In the genomic region with DNA sequence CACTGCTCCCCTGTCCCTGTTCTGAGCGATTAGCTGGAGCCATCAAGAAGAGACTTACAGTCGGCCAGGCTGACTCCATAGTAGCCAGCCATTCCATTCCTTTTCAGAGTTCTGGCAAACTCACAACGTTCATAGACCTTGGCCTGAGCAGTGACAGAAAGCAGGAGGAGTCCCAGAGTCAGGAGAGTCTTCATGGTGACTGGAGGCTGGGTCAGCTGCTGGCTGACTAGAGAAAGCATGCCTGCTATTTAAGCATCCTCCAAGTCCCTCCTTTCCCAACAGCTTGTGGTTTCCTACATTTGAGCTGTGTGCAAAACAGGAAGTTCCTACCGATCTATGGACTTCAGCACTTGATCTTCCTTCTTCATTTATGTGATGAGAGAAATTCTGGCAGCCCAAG, we compare ENCODE assay signal across 7 mouse cellular contexts. TPM values are rescaled to one million over a fixed set of nuclear protein-coding genes. Genes with fewer than 3 reads are reported as not detected.
DNase-seq lines count a peak whose midpoint lies in the region; ATAC-seq lines count a peak whose summit lies in the region.

TSS of gene Lyz2 (minus strand) at position 273 of the 400 bp plus-strand sequence.

- DNase-seq in 3134 (ENCODE audit: extremely low read depth, insufficient read length, low spot score) = peak; percentile 39
- DNase-seq in Muller cell, postnatal 12 days (ENCODE audit: inconsistent ontology term) = peak; percentile 40
- DNase-seq in forebrain, embryonic 14.5 days (ENCODE audit: low spot score) = no peak
- DNase-seq in heart, postnatal 25 days (ENCODE audit: low spot score) = no peak
- DNase-seq in layer of hippocampus, postnatal 36 days = no peak
- no peak for DNase-seq in midbrain, embryonic 14.5 days
- DNase-seq in spleen, postnatal 14 days (ENCODE audit: low spot score in 2 of 2) = no peak

- H3K9me3 ChIP-seq in forebrain, embryonic 14.5 days (replicated peaks; ENCODE audit: control insufficient read depth, low read length) = no peaks in the 10 kb centered on the region
- no peaks in the 10 kb centered on the region for H3K9me3 ChIP-seq in midbrain, embryonic 14.5 days (ENCODE audit: control insufficient read depth, low read length)

- 66% methylated on average over 4 of the region's 4 CpGs for WGBS in forebrain, embryonic 14.5 days
- 65% methylated on average over 4 of the region's 4 CpGs for WGBS in midbrain, embryonic 14.5 days

- ATAC-seq in forebrain, embryonic 14.5 days = no peak
- ATAC-seq in midbrain, embryonic 14.5 days (ENCODE audit: low FRiP score, low TSS enrichment) = no peak

- H3K4me3 ChIP-seq in forebrain, embryonic 14.5 days (ENCODE audit: low read depth, low read length) = no peak within 1 kb of the TSS
- no peak within 1 kb of the TSS for H3K4me3 ChIP-seq in midbrain, embryonic 14.5 days (replicated peaks; ENCODE audit: low read depth, low read length)

- no peaks in the 10 kb centered on the region for H3K4me1 ChIP-seq in forebrain, embryonic 14.5 days (ENCODE audit: control insufficient read depth, insufficient read depth, low read length)
- H3K4me1 ChIP-seq in midbrain, embryonic 14.5 days (ENCODE audit: control insufficient read depth, insufficient read depth, low read length) = no peaks in the 10 kb centered on the region

- no peak within 1 kb of the TSS for H3K4me2 ChIP-seq in forebrain, embryonic 14.5 days (ENCODE audit: low read length)
- H3K4me2 ChIP-seq in midbrain, embryonic 14.5 days (ENCODE audit: low read length) = no peak within 1 kb of the TSS

- no peaks in the 10 kb centered on the region for H3K36me3 ChIP-seq in forebrain, embryonic 14.5 days (ENCODE audit: control insufficient read depth, insufficient read depth, low read length)
- H3K36me3 ChIP-seq in midbrain, embryonic 14.5 days (ENCODE audit: control insufficient read depth, insufficient read depth, low read length) = no peaks in the 10 kb centered on the region

- H3K27me3 ChIP-seq in forebrain, embryonic 14.5 days (replicated peaks; ENCODE audit: control insufficient read depth, insufficient read depth, low read length) = no peaks in the 10 kb centered on the region
- H3K27me3 ChIP-seq in midbrain, embryonic 14.5 days (ENCODE audit: control insufficient read depth, insufficient read depth, low read length) = no peaks in the 10 kb centered on the region

- intact Hi-C loops in heart, postnatal 25 days (cut with DNase I) = no loop called here

- H3K27ac ChIP-seq in forebrain, embryonic 14.5 days (ENCODE audit: low read depth, low read length) = no peak within 1 kb of the TSS
- H3K27ac ChIP-seq in midbrain, embryonic 14.5 days (replicated peaks; ENCODE audit: low read depth, low read length) = no peak within 1 kb of the TSS

- no peak within 1 kb of the TSS for H3K9ac ChIP-seq in forebrain, embryonic 14.5 days (ENCODE audit: low read length)
- H3K9ac ChIP-seq in midbrain, embryonic 14.5 days (replicated peaks; ENCODE audit: low read length) = no peak within 1 kb of the TSS

RNA-seq across cellular contexts. Expression of gene Lyz2, which starts in this region (rescaled TPM):
- 18.6 and 24.1 TPM in 2 replicates for polyA plus RNA-seq in forebrain, embryonic 14.5 days (2014; fragmentation: Nextera tagmentation; extraction: Ambion mirVana)
- 100 to 1,000 TPM; 118 to 132 TPM for total RNA-seq in heart, postnatal 25 days (2021)
- total RNA-seq in layer of hippocampus, postnatal 36 days (2021) = 10 to 100 TPM; 11.2 to 12.7 TPM
- polyA plus RNA-seq in midbrain, embryonic 14.5 days (2014; fragmentation: Nextera tagmentation; extraction: Ambion mirVana) = 5.0 and 31.6 TPM in 2 replicates

Comparison
In these comparisons a context has a peak if more than half of its experiments do, and no peak if none do; other contexts are left out.
1. RNA of gene Lyz2 (total RNA-seq): 118 to 132 TPM in heart, postnatal 25 days; 11.2 to 12.7 TPM in layer of hippocampus, postnatal 36 days; every median in the first group is over 4 times any median in the second.
2. DNase-seq: peak in 3134 (single experiment) and Muller cell, postnatal 12 days (single experiment); none in forebrain, embryonic 14.5 days (single experiment), heart, postnatal 25 days (single experiment), layer of hippocampus, postnatal 36 days (0 of 2), midbrain, embryonic 14.5 days (single experiment) and spleen, postnatal 14 days (0 of 2).